Mouse (Mus musculus) neural tube, embryonic 14.5 days (tissue): ENCODE data around the gene Grn. TPM values are rescaled to one million over a fixed set of nuclear protein-coding genes. Genes with fewer than 3 reads are reported as not detected.

ENCODE experiments used
- ATAC-seq: fragments of 200-750 bp; cut with Nextera tagmentation; 2 replicates; pipeline ENCODE4 v1.8.0; 2017; ENCODE audit warnings: low read depth, mild to moderate bottlenecking, moderate TSS enrichment, moderate library complexity
- H3K27ac ChIP-seq: fragments of 300-500 bp; sonication (generic); 2 replicates; pipeline ENCODE4 v1.5.1; 2014; ENCODE audit warnings: low read depth, mild to moderate bottlenecking, control low read depth, low read length, moderate library complexity, mixed read lengths
- H3K27me3 ChIP-seq: fragments of 300-500 bp; sonication (generic); 2 replicates; pipeline ENCODE4 v1.6.1; 2014; ENCODE audit warnings: low read length; ENCODE audit not compliant: control insufficient read depth, insufficient read depth
- H3K36me3 ChIP-seq: fragments of 300-500 bp; sonication (generic); 2 replicates; pipeline ENCODE4 v1.6.1; 2014; ENCODE audit warnings: low read length, mixed read lengths; ENCODE audit not compliant: control insufficient read depth, insufficient read depth
- H3K4me1 ChIP-seq: fragments of 300-500 bp; sonication (generic); 2 replicates; pipeline ENCODE4 v1.6.1; 2014; ENCODE audit warnings: low read length; ENCODE audit not compliant: control insufficient read depth, insufficient read depth
- H3K4me2 ChIP-seq: fragments of 300-500 bp; sonication (generic); 2 replicates; pipeline ENCODE4 v1.6.1; 2014; ENCODE audit warnings: mild to moderate bottlenecking, low read depth, low read length, control low read depth
- H3K4me3 ChIP-seq: fragments of 300-500 bp; sonication (generic); 2 replicates; pipeline ENCODE4 v1.5.1; 2014; ENCODE audit warnings: low read depth, low read length, control low read depth, mixed read lengths
- H3K9ac ChIP-seq: fragments of 300-500 bp; sonication (generic); replicated peaks from 2 replicates; pipeline ENCODE4 v1.6.1; 2014; ENCODE audit warnings: low read depth, mild to moderate bottlenecking, control low read depth, low read length, mixed read lengths
- H3K9me3 ChIP-seq: fragments of 300-500 bp; sonication (generic); 2 replicates; pipeline ENCODE4 v1.6.1; 2016; ENCODE audit warnings: low read length; ENCODE audit not compliant: control insufficient read depth
- WGBS: fragments of 180-500 bp; shearing (Covaris S2); extraction: QIAGEN DNeasy Blood & Tissue Kit; methylation state at CpG from one replicate; pipeline ENCODE4 v1.1.7; 2014; 5-methylcytosine and 5-hydroxymethylcytosine counted together
- polyA plus RNA-seq: library from polyadenylated mRNA; unstranded; fragments of >200 nt; fragmentation: Nextera tagmentation; extraction: Ambion mirVana; gene quantifications from 2 replicates; pipeline ENCODE4 v1.2.1, GENCODE M21; 2014

The Grn gene
- polyA plus RNA-seq, 1 experiment from 2014 or later, result 43.3 TPM

- no peaks in the 10 kb centered on the region for H3K9me3 ChIP-seq
- H3K27me3 ChIP-seq, result no peaks in the 10 kb centered on the region
- WGBS, result 67% methylated on average over 8 of the region's 8 CpGs
- H3K9ac ChIP-seq, result no peak overlapping the region
- no peak for ATAC-seq
- no peak overlapping the region for H3K4me2 ChIP-seq
- H3K4me3 ChIP-seq, result no peak overlapping the region
- H3K4me1 ChIP-seq, result peaks cover 2% of the 10 kb centered on the region; the same call in 1 of the 2 replicates
- H3K27ac ChIP-seq, result no peak overlapping the region
- no peaks in the 10 kb centered on the region for H3K36me3 ChIP-seq
Measured at GRCm38 (mm10) chr11:102413059-102413458, 17.1 kb upstream of the Grn start.

DNA sequence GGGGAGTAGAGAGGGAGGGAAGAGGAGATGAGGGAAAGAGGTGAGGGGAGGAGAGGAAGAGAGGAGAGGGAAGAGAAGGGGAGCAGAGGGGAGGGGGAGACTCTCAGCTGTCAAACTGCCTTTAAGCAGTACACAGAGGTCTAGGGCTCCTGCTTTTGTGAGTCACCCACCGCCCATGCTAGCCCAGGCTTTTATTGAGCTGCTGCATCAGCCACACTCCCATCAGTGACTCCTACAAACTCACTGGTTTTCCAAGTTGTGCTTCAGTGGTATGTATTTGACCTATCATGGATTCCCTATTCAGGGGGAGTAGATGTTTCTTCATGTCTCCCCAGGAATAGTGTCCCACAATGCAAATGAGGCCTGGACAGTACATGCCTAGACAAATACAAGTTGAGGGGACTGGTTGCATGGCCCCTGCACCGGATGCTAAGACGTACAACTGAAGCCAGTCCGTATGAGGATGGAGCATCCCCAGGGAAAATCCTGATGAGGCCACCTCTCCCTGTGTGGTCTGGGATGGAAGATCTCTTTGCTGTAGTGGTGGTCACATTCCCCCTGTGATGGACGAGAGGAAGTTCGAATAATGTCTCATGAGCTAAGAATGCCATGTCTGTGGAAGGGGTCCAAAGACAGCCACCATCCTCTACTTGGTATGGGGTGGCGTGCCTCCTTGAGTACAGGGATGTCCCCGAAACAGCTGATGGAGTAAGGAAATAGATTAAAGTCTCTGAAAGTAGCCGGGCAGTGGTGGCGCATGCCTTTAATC is 14.9 kb upstream of the Grn start:
- 78% methylated on average over 10 of the region's 10 CpGs for WGBS
- H3K4me2 ChIP-seq, result no peak overlapping the region
- no peaks in the 10 kb centered on the region for H3K36me3 ChIP-seq
- no peak overlapping the region for H3K9ac ChIP-seq
- H3K9me3 ChIP-seq, result no peaks in the 10 kb centered on the region
- H3K4me1 ChIP-seq, result no peaks in the 10 kb centered on the region
- no peak overlapping the region for H3K27ac ChIP-seq
- no peak overlapping the region for H3K4me3 ChIP-seq
- no peaks in the 10 kb centered on the region for H3K27me3 ChIP-seq
- no peak for ATAC-seq

GRCm38 (mm10) chr11:102417160-102417559 is 13.0 kb upstream of the Grn start:
- Histone ChIP-seq H3K4me1 (no peaks in the 10 kb centered on the region), H3K4me2 (no peak overlapping the region), H3K4me3 (no peak overlapping the region), H3K9ac (no peak overlapping the region), H3K27me3 (no peaks in the 10 kb centered on the region), H3K27ac (no peak overlapping the region), H3K9me3 (peaks cover 2% of the 10 kb centered on the region; the same call in 1 of the 2 replicates), H3K36me3 (no peaks in the 10 kb centered on the region)
- WGBS, result 89% methylated on average over 1 of the region's 1 CpGs
- no peak for ATAC-seq

- Histone ChIP-seq H3K4me1 (no peaks in the 10 kb centered on the region), H3K9ac (no peak overlapping the region), H3K27ac (no peak overlapping the region), H3K36me3 (no peaks in the 10 kb centered on the region), H3K9me3 (peaks cover 2% of the 10 kb centered on the region; the same call in 1 of the 2 replicates), H3K4me3 (no peak overlapping the region), H3K27me3 (no peaks in the 10 kb centered on the region), H3K4me2 (no peak overlapping the region)
- ATAC-seq, result no peak
Measured at GRCm38 (mm10) chr11:102418887-102419286, 11.2 kb upstream of the Grn start.

- ATAC-seq, result no peak
- no peak overlapping the region for H3K4me2 ChIP-seq
- H3K9me3 ChIP-seq, result peaks cover 2% of the 10 kb centered on the region; the same call in 1 of the 2 replicates
- no peaks in the 10 kb centered on the region for H3K36me3 ChIP-seq
- 56% methylated on average over 8 of the region's 8 CpGs for WGBS
- H3K9ac ChIP-seq, result no peak overlapping the region
- no peaks in the 10 kb centered on the region for H3K4me1 ChIP-seq
- H3K4me3 ChIP-seq, result no peak overlapping the region
- H3K27me3 ChIP-seq, result no peaks in the 10 kb centered on the region
- H3K27ac ChIP-seq, result no peak overlapping the region
Measured at GRCm38 (mm10) chr11:102421559-102421958, 8.6 kb upstream of the Grn start.

GRCm38 (mm10) chr11:102424666-102425065 is 5.4 kb upstream of the Grn start:
- WGBS, result 78% methylated on average over 6 of the region's 6 CpGs
- no peak for ATAC-seq
- H3K4me2 ChIP-seq, result no peak overlapping the region
- no peaks in the 10 kb centered on the region for H3K36me3 ChIP-seq
- H3K27me3 ChIP-seq, result no peaks in the 10 kb centered on the region
- H3K9me3 ChIP-seq, result peaks cover 2% of the 10 kb centered on the region; the same call in 1 of the 2 replicates
- no peak overlapping the region for H3K27ac ChIP-seq
- no peak overlapping the region for H3K4me3 ChIP-seq
- no peaks in the 10 kb centered on the region for H3K4me1 ChIP-seq
- H3K9ac ChIP-seq, result no peak overlapping the region

DNA sequence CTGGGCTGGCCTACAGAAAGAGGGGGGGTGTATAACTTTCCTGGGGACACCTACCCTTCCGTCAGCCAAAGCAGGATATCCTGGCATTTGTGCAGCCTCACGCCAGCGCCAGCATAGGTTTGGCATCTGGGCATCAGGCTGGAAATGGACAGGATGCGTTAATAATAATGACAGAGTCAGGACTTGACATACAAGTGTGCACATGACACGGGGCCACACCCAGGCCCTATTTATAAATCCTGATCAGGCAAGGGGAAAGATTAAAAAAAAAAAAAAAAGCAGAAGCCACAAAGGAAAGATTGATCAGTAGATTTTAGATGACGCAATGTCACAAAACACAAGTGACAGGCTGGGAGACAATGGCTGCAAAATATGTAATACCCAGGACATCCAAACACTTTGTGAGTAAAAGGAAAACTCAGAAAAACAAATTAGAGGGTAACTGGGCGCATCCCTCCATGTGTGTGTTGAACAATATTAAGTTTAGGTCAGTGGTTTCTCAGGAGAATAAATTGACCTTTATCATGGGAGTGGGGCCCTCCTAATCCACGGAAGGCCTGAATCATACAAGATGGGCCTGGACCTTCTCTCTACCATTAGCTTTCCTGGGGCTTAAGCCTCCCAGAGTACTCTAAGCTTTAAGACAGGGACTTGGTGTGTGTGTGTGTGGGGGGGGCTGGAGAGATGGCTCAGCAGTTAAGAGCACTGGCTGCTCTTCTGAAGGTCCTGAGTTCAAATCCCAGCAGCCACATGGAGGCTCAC is 4.4 kb upstream of the Grn start:
- Histone ChIP-seq H3K9ac (no peak overlapping the region), H3K9me3 (no peaks in the 10 kb centered on the region), H3K27me3 (no peaks in the 10 kb centered on the region), H3K36me3 (no peaks in the 10 kb centered on the region), H3K4me1 (no peaks in the 10 kb centered on the region), H3K4me3 (no peak overlapping the region), H3K27ac (no peak overlapping the region), H3K4me2 (no peak overlapping the region)
- WGBS, result 89% methylated on average over 8 of the region's 8 CpGs
- ATAC-seq, result no peak

- ATAC-seq, result no peak
- H3K9me3 ChIP-seq, result no peaks in the 10 kb centered on the region
- H3K36me3 ChIP-seq, result no peaks in the 10 kb centered on the region
- no peak overlapping the region for H3K4me3 ChIP-seq
- no peak overlapping the region for H3K4me2 ChIP-seq
- H3K27me3 ChIP-seq, result no peaks in the 10 kb centered on the region
- WGBS, result 72% methylated on average over 8 of the region's 8 CpGs
- no peak overlapping the region for H3K9ac ChIP-seq
- no peak overlapping the region for H3K27ac ChIP-seq
- H3K4me1 ChIP-seq, result 0 out of 2 replicates have a peak, but pooled peaks cover 3% of the 10 kb centered on the region
Measured at GRCm38 (mm10) chr11:102428981-102429540, 1.1 kb upstream of the Grn start.

GRCm38 (mm10) chr11:102429551-102429950 is 564 bp upstream of the Grn start:
- Histone ChIP-seq H3K27me3 (no peaks in the 10 kb centered on the region), H3K9me3 (no peaks in the 10 kb centered on the region), H3K9ac (peak overlapping the region; percentile 43; the same call in 1 of the 2 replicates), H3K4me2 (peak overlapping the region; percentile 69), H3K36me3 (0 out of 2 replicates have a peak, but pooled peaks cover under 1% of the 10 kb centered on the region), H3K27ac (peak overlapping the region; percentile 57; the same call in 1 of the 2 replicates), H3K4me3 (peak overlapping the region; percentile 49), H3K4me1 (0 out of 2 replicates have a peak, but pooled peaks cover 3% of the 10 kb centered on the region)
- ATAC-seq, result no peak
- WGBS, result 50% methylated on average over 3 of the region's 3 CpGs
